8 mouse cellular contexts compared by ENCODE assay signal in the genomic region with DNA sequence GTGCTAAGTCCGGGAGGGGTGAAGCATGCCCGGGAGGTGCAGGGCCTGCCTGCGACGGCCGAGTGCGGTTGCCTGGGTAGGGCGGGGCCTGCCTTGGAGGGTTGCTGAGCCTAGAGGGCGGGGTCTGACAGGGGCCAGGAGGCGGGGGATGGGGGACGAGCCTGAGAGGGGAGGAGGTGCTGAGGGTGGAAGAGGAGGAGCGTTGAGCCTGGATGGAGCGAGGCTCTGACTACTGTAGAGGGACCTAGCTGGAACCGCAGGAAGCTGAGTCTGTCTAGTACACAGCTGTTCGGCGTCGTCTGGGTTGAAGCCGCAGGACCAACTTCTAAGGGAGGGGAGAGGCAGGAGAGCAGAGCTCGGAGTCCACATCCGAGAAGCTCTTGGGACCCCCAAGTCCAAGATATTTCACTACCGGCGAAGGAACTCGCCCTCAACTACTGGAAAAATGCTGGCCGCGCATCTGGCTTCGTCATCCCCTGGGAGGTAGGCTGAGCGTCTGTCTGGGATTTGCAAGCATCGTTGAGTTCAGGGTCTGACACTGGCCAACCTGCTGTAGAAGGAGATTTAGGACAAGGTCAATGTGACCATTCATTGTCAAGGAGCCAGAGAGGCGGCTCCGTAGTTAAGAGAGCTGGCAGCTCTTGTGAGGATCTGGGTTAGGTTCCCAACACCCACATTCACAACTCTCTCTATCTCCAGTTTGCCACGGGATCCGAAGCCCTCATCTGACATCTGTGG. TPM values are rescaled to one million over a fixed set of nuclear protein-coding genes. Genes with fewer than 3 reads are reported as not detected.
A peak's percentile ranks its signal among the peaks of the same experiment; 100 is the strongest.
DNase-seq lines count a peak whose midpoint lies in the region; ATAC-seq and TF ChIP-seq lines count a peak whose summit lies in the region.

Arhgef19 (plus strand) TSS at position 112 of the 738 bp plus-strand sequence.

- H3K4me2 ChIP-seq in embryonic facial prominence, embryonic 13.5 days, result peak within 1 kb of the TSS; percentile 74

- H3K27ac ChIP-seq in embryonic facial prominence, embryonic 13.5 days, result peak within 1 kb of the TSS; percentile 64
- H3K27ac ChIP-seq in kidney, adult 2 months (ENCODE audit: insufficient read depth, low read depth, low read length), result peak within 1 kb of the TSS; percentile 34
- peak within 1 kb of the TSS; percentile 91 for H3K27ac ChIP-seq in liver, adult 2 months (replicated peaks; ENCODE audit: insufficient read depth, low read depth, low read length)
- no peak within 1 kb of the TSS; the same call in 1 of the 2 replicates for H3K27ac ChIP-seq in testis, adult 2 months (ENCODE audit: control insufficient read depth, insufficient read depth, low read depth, low read length)

- no peaks in the 10 kb centered on the region for H3K9me3 ChIP-seq in embryonic facial prominence, embryonic 13.5 days

- no peaks in the 10 kb centered on the region for H3K36me3 ChIP-seq in embryonic facial prominence, embryonic 13.5 days
- no peaks in the 10 kb centered on the region for H3K36me3 ChIP-seq in kidney, adult 2 months (ENCODE audit: control insufficient read depth, insufficient read depth, low read length)
- H3K36me3 ChIP-seq in liver, adult 2 months (ENCODE audit: control insufficient read depth, insufficient read depth, low read length), result no peaks in the 10 kb centered on the region
- H3K36me3 ChIP-seq in testis, adult 2 months (ENCODE audit: control insufficient read depth, insufficient read depth, low read length), result no peaks in the 10 kb centered on the region

- peak within 1 kb of the TSS; percentile 61 for H3K9ac ChIP-seq in embryonic facial prominence, embryonic 13.5 days
- H3K9ac ChIP-seq in liver, adult 2 months (ENCODE audit: low read depth, low read length), result peak within 1 kb of the TSS; percentile 69

- TF ChIP-seq POLR2A in kidney, adult 2 months (IDR thresholded peaks at IDR 0.05; ENCODE audit: low read depth, low read length), result peak; percentile 22
- peak; percentile 53; the same call in 1 of the 2 replicates for TF ChIP-seq POLR2A in liver, adult 2 months (IDR thresholded peaks at IDR 0.05; ENCODE audit: extremely low read depth, insufficient read depth, low read length)
- no peak for TF ChIP-seq POLR2A in testis, adult 2 months (IDR thresholded peaks at IDR 0.05; ENCODE audit: control insufficient read depth, low read depth, low read length)

- ATAC-seq in embryonic facial prominence, embryonic 13.5 days (ENCODE audit: insufficient number of reproducible peaks, insufficient read depth, low FRiP score, low TSS enrichment, low read depth), result peak; percentile 85
- ATAC-seq in monocyte, adult 5-6 weeks (replicated peaks; ENCODE audit: insufficient number of reproducible peaks, low FRiP score, low TSS enrichment, poor library complexity, severe bottlenecking), result peak; percentile 85

- TF ChIP-seq CTCF in kidney, adult 2 months (conservative IDR thresholded peaks at IDR 0.05; ENCODE audit: insufficient read depth, insufficient read length, low read depth, low read length), result no peak
- 0 out of 2 replicates have a peak, but pooled peaks have one; percentile 9 for TF ChIP-seq CTCF in liver, adult 2 months (IDR thresholded peaks at IDR 0.05; ENCODE audit: low read depth, low read length)
- TF ChIP-seq CTCF in testis, adult 2 months (IDR thresholded peaks at IDR 0.05; ENCODE audit: control insufficient read depth, insufficient read depth, insufficient replicate concordance, low read depth, low read length), result no peak

- H3K4me3 ChIP-seq in embryonic facial prominence, embryonic 13.5 days, result peak within 1 kb of the TSS; percentile 50
- H3K4me3 ChIP-seq in kidney, adult 2 months (ENCODE audit: insufficient read depth, low read depth, low read length), result peak within 1 kb of the TSS; percentile 51
- H3K4me3 ChIP-seq in liver, adult 2 months (ENCODE audit: insufficient read depth, low read depth, low read length), result peak within 1 kb of the TSS; percentile 59
- peak within 1 kb of the TSS; percentile 56 for H3K4me3 ChIP-seq in testis, adult 2 months (ENCODE audit: control insufficient read depth, low read depth, low read length)

- peaks cover 63% of the 10 kb centered on the region for H3K4me1 ChIP-seq in embryonic facial prominence, embryonic 13.5 days
- peaks cover 22% of the 10 kb centered on the region for H3K4me1 ChIP-seq in kidney, adult 2 months (ENCODE audit: control insufficient read depth, insufficient read depth, low read length)
- peaks cover 32% of the 10 kb centered on the region for H3K4me1 ChIP-seq in liver, adult 2 months (ENCODE audit: control insufficient read depth, insufficient read depth, low read length)
- peaks cover 14% of the 10 kb centered on the region for H3K4me1 ChIP-seq in testis, adult 2 months (ENCODE audit: control insufficient read depth, insufficient read depth, low read length)

- peaks cover 3% of the 10 kb centered on the region; the same call in 1 of the 2 replicates for H3K79me2 ChIP-seq in liver, adult 2 months (ENCODE audit: control insufficient read depth, insufficient read depth, low read length)

- H3K27me3 ChIP-seq in embryonic facial prominence, embryonic 13.5 days, result peaks cover 64% of the 10 kb centered on the region
- H3K27me3 ChIP-seq in kidney, adult 2 months (replicated peaks; ENCODE audit: control insufficient read depth, insufficient read depth, low read length), result no peaks in the 10 kb centered on the region
- no peaks in the 10 kb centered on the region for H3K27me3 ChIP-seq in liver, adult 2 months (ENCODE audit: control insufficient read depth, insufficient read depth, low read length)
- H3K27me3 ChIP-seq in testis, adult 2 months (ENCODE audit: control insufficient read depth, insufficient read depth, low read length), result peaks cover 2% of the 10 kb centered on the region

- peak; percentile 84 for DNase-seq in A20 (ENCODE audit: low read depth, low spot score)
- peak; percentile 96 for DNase-seq in adrenal gland, postnatal 10 days
- DNase-seq in heart, adult 8-10 months (ENCODE audit: low spot score), result peak; percentile 89
- peak; percentile 96 for DNase-seq in kidney, adult 2 months
- DNase-seq in liver, adult 2 months (ENCODE audit: extremely low read depth, low read depth, low spot score), result peak; percentile 94

- WGBS in embryonic facial prominence, embryonic 13.5 days, result 1% methylated on average over 31 of the region's 31 CpGs
- 1% methylated on average over 31 of the region's 31 CpGs for WGBS in kidney, adult 2 months
- WGBS in liver, adult 2 months, result 2% methylated on average over 30 of the region's 31 CpGs

RNA-seq across cellular contexts. Expression of gene Arhgef19, which starts in this region (rescaled TPM):
- total RNA-seq in adrenal gland, postnatal 10 days (2021), result 10 to 100 TPM; 29.0 to 31.0 TPM
- polyA plus RNA-seq in embryonic facial prominence, embryonic 13.5 days (2015; fragmentation: Nextera tagmentation; extraction: Ambion mirVana), result 18.9 and 23.3 TPM in 2 replicates
- total RNA-seq in heart, adult 8-10 months (2022), result 10 to 100 TPM; 26.2 to 32.2 (median 30.3) TPM
- 4.9 and 5.1 TPM in 2 replicates for polyA plus RNA-seq in kidney, adult 2 months (2012; rRNA removed)
- 14.4 and 25.8 TPM in 2 replicates for total RNA-seq in liver, adult 2 months (2014; rRNA removed)
- 34.3 and 64.4 TPM in 2 replicates for polyA plus RNA-seq in liver, adult 2 months (2012; rRNA removed)
- total RNA-seq in monocyte, adult 5-6 weeks (2017), result not detected in 3 replicates
- polyA plus RNA-seq in testis, adult 2 months (2012; rRNA removed), result 0.65 and 1.3 TPM in 2 replicates

Comparison
In these comparisons a context has a peak if more than half of its experiments do, and no peak if none do; other contexts are left out.
1. RNA of gene Arhgef19 (total RNA-seq): 26.2 to 32.2 TPM in heart, adult 8-10 months, 29.0 to 31.0 TPM in adrenal gland, postnatal 10 days and 14.4 to 25.8 TPM in liver, adult 2 months; not detected in monocyte, adult 5-6 weeks; every median in the first group is over 10 times any median in the second.
2. Peak in ATAC-seq in monocyte, adult 5-6 weeks; RNA of the gene not detected or under 1 TPM.
3. Peak in every context shown above with its lines, with median percentiles within 50 percentile points of each other: DNase-seq and H3K4me3 ChIP-seq.